Mouse (Mus musculus): ENCODE data around the gene Ggt1.

Ggt1 gene

DNA sequence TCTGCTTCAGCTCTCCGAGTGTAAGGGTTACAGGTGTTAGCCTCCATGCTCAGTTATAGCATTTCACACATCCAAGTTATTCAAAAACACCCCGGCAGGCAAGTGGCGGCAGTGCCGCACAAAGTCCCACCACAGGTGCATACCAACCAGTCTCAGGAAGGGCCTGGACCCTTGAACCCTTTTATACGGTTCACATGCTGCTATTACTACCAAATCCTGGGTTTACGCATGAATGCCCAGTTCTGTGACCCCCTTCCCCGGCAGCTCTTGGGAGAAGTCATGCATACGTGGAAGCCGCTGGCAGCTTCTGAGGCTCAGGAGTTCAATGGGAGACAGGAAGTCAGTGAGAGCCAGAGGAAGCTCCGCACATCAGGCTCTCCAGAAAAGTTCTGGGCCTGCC is 11.8 kb downstream of the Ggt1 start:
- DNase-seq (ENCODE audit: low spot score): no peak

DNA sequence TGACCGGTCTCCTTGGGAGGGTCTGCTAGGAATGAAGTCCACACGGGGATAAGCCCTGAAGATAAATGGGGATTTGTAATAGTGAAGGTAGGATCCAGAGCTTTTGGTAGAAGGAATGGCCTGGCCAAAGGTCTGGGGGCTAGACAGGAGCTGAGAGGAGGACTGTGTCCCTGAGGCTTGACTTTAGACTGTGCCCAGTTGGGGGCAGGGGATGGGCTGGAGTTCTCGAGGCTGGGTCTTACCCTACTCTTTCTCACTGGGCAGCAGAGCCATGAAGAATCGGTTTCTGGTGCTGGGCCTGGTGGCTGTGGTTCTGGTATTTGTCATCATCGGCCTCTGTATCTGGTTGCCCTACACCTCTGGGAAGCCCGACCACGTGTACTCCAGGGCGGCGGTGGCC is 12.6 kb downstream of the Ggt1 start:
- DNase-seq (ENCODE audit: low spot score): no peak

DNA sequence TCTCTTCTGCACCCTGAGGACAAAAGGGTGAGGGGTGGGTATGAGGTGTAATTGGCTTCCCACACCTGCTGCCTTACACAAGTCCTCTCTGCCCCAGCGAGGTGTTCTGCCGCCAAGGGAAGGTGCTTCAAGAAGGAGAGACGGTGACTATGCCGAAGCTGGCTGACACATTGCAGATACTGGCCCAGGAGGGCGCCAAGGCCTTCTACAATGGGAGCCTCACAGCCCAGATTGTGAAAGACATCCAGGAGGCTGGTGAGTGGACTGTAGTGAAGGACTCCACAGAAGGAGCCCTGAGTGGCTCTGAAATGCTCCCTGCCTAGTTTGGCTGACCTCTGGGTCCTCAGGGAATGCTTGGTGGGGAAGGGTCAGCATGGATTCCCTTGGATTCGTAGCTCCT is 17.7 kb downstream of the Ggt1 start:
- DNase-seq (ENCODE audit: low spot score): no peak

DNA sequence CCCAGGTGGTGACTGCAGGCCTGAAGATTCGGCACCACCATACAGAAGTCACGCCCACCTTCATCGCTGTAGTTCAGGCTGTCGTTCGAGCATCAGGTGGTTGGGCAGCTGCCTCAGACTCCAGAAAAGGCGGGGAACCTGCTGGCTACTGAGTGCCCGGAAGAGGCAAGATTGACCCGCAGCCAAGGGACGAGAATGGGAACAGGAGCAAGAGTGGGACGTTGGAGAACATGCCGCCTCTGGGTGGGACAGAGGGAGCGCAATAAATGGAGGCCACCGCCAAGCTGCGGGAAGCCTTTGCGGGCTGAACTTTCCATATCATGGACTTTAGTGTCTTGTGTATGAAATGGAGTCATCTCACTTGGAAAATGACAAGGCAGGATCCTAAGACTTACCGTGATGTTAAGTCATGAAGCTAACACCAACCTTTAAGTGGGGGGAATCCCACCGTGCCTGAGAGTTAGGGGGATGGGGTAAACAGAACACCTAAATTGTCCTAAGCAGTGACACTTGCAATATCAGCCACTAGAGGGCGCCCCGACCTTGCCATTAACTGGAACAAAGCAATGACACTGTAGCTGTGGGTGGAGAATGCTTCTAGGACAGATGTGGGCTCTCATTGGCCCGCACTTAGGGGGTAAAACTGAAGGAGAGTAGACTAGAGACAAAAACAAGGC is 24.6 kb downstream of the Ggt1 start:
- peak; percentile 66 for DNase-seq (ENCODE audit: low spot score)

DNA sequence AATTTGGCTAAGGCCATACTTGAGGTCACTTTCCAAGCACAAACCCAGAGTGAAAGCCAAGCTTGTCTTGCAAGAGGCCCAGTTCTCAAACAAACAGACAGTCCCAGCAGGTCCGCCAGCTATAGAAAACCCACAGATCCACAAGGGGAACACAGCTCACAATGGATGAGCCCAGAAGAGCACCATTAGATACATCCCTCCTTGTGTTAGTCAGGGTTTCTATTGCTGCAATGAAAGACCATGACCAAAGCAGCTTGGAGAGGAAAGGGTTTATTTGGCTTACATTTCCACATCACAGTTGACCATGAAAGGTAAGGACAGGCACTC is 25.1 kb downstream of the Ggt1 start:
- DNase-seq (ENCODE audit: low spot score): no peak

- no peak for DNase-seq (ENCODE audit: low spot score)
Measured at GRCm38 (mm10) chr10:75587781-75588180, 26.4 kb downstream of the Ggt1 start.

DNA sequence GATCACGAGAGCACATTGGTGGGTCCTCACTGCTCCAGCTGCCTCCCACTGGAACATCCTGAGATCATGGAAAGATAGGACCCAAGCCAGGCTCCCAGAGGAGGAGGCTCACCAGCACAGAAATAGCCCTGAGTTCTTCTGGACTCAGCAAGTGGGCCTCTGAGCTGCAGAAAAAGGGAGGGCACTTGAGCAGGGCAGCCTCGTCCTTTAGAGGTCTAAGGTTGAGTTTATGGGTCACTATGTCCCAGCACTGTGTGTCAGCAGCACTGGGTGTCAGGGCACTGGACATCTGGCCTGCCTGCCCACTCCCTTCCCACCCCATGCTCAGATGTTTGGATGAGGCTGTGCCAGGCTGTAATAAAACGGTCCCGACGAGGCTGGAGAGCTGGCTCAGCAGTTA is 26.9 kb downstream of the Ggt1 start:
- no peak for DNase-seq (ENCODE audit: low spot score)

- DNase-seq (ENCODE audit: low spot score): no peak
Measured at GRCm38 (mm10) chr10:75589129-75589528, 27.7 kb downstream of the Ggt1 start, which contains the start of gene Ggt5. Gene Ggt5, plus strand, starts transcription at chr10:75589340.

- DNase-seq (ENCODE audit: low spot score): no peak
Measured at GRCm38 (mm10) chr10:75589651-75590050, 28.2 kb downstream of the Ggt1 start.

GRCm38 (mm10) chr10:75591211-75591894 is 29.9 kb downstream of the Ggt1 start:
- no peak for DNase-seq (ENCODE audit: low spot score)

- no peak for DNase-seq (ENCODE audit: low spot score)
Measured at GRCm38 (mm10) chr10:75592585-75592984, 31.2 kb downstream of the Ggt1 start.

- DNase-seq (ENCODE audit: low spot score): no peak
Measured at GRCm38 (mm10) chr10:75595981-75596380, 34.6 kb downstream of the Ggt1 start.

GRCm38 (mm10) chr10:75600189-75600730 is 38.9 kb downstream of the Ggt1 start:
- DNase-seq (ENCODE audit: low spot score): no peak

DNA sequence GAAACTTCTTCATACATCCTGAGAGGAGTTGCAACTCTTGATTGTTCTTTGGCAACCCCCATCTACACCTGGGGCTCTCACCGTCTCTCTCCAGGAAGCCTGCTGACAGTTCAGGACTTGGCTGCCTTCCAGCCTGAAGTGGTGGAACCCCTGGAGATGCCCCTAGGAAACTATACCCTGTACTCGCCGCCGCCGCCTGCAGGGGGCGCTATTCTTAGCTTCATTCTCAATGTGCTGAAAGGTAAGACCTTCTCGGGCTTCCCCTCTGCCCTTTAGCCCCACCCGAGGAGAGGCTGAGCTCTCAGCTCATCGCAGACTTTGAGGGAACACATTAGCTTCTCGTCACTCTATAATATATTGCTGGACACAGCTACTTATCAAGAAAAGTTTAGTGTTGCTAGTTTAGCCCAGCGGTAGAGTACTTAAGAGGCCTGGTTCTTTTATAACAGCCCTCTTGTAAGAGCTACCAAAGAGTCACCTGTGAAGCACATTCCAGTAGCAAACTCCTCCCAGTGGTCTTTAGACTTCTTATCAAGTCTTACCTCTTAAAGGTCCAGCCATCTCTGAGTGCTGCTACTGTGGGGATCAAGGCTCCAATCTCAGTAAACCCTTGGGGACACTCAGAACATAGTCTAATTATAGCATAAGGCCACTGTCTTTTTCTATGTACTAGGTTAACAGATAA is 43.9 kb downstream of the Ggt1 start:
- DNase-seq (ENCODE audit: low spot score): no peak

- no peak for DNase-seq (ENCODE audit: low spot score)
Measured at GRCm38 (mm10) chr10:75607253-75607652, 45.8 kb downstream of the Ggt1 start.

GRCm38 (mm10) chr10:75608975-75609374 is 47.6 kb downstream of the Ggt1 start:
- no peak for DNase-seq (ENCODE audit: low spot score)

GRCm38 (mm10) chr10:75610486-75610885 is 49.1 kb downstream of the Ggt1 start:
- no peak for DNase-seq (ENCODE audit: low spot score)

GRCm38 (mm10) chr10:75616044-75616443 is 54.6 kb downstream of the Ggt1 start:
- no peak for DNase-seq (ENCODE audit: low spot score)

GRCm38 (mm10) chr10:75620818-75621217 is 59.4 kb downstream of the Ggt1 start:
- DNase-seq (ENCODE audit: low spot score): no peak

- no peak for DNase-seq (ENCODE audit: low spot score)
Measured at GRCm38 (mm10) chr10:75625920-75626319, 64.5 kb downstream of the Ggt1 start.

- DNase-seq (ENCODE audit: low spot score): no peak
Measured at GRCm38 (mm10) chr10:75626991-75627390, 65.6 kb downstream of the Ggt1 start.

GRCm38 (mm10) chr10:75627490-75627889 is 66.1 kb downstream of the Ggt1 start:
- no peak for DNase-seq (ENCODE audit: low spot score)

DNA sequence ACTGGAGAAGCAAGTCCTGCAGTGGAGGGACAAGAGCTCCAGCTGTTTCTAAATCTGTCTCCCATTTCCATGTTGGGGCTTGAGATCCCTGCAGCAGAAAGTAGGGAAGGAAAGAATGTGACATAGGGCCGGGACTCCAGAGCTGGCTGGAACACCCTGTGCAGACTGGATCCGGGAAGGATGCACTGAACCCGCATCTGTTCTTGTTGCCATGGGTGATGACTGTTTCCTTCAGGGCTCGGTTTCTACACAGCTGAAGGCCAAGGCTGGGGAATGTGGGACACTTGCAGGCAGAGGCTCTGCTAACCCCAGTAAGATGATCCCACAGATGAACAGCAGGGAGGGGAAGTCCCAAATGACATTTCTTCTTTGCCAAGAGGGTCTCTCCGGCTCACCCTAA is 71.2 kb downstream of the Ggt1 start:
- DNase-seq (ENCODE audit: low spot score): no peak

Measured in yolk sac, embryonic 10.5 days (tissue).